Mouse (Mus musculus) heart, postnatal 25 days (tissue): ENCODE results near the gene Cntnap2. TPM values are rescaled to one million over a fixed set of nuclear protein-coding genes. Genes with fewer than 3 reads are reported as not detected.
"Not testable (repeated sequence)": the region's sequence is repeated elsewhere in the genome, so short reads cannot be mapped to it uniquely, and the experiment has no call there.

ENCODE experiments used
- DNase-seq: peaks from one replicate; pipeline ENCODE4 v3.0.0; 2022; ENCODE audit warnings: low spot score
- intact Hi-C: fragments of 180-260 bp; cut with DNase I; formaldehyde crosslinking; loops from one replicate; pipeline ENCODE4 v1.15.1; 2025
- total RNA-seq, 2 experiments: library from RNA; stranded (reverse); gene quantifications; 2 replicates each; pipeline ENCODE4 v1.2.3; 2021

Gene Cntnap2
- total RNA-seq, 2 experiments from 2014 or later, result not detected

GRCm38 (mm10) chr6:47269455-47269854, 2210.3 kb downstream of the Cntnap2 start:
- intact Hi-C loops, result no loop called here
- no peak for DNase-seq

- no peak for DNase-seq
- intact Hi-C loops, result no loop called here
Measured at GRCm38 (mm10) chr6:47271576-47271975, 2212.4 kb downstream of the Cntnap2 start.

GRCm38 (mm10) chr6:47272606-47273575, 2213.7 kb downstream of the Cntnap2 start:
- intact Hi-C loops, result no loop called here

GRCm38 (mm10) chr6:47275065-47275464, 2215.9 kb downstream of the Cntnap2 start:
- DNase-seq, result no peak
- intact Hi-C loops, result no loop called here

More at GRCm38 (mm10) chr6:47272606-47273575, 2213.7 kb downstream of the Cntnap2 start:
- DNase-seq, result no peak

- intact Hi-C loops, result no loop called here
- no peak for DNase-seq
Measured at GRCm38 (mm10) chr6:47279183-47279582, 2220.0 kb downstream of the Cntnap2 start.

- intact Hi-C loops, result no loop called here
- no peak for DNase-seq
Measured at GRCm38 (mm10) chr6:47281584-47281983, 2222.4 kb downstream of the Cntnap2 start.

- no peak for DNase-seq
- intact Hi-C loops, result no loop called here
Measured at GRCm38 (mm10) chr6:47284794-47285193, 2225.6 kb downstream of the Cntnap2 start.

GRCm38 (mm10) chr6:47285742-47286141, 2226.6 kb downstream of the Cntnap2 start:
- intact Hi-C loops, result no loop called here
- DNase-seq, result no peak

GRCm38 (mm10) chr6:47286247-47286967, 2227.2 kb downstream of the Cntnap2 start:
- intact Hi-C loops, DNase-seq: not testable (repeated sequence)

GRCm38 (mm10) chr6:47287722-47288121, 2228.6 kb downstream of the Cntnap2 start:
- no peak for DNase-seq
- intact Hi-C loops, result no loop called here

- no peak for DNase-seq
- intact Hi-C loops, result no loop called here
Measured at GRCm38 (mm10) chr6:47291973-47292372, 2232.8 kb downstream of the Cntnap2 start.

GRCm38 (mm10) chr6:47292437-47292836, 2233.3 kb downstream of the Cntnap2 start:
- no peak for DNase-seq
- intact Hi-C loops, result no loop called here

GRCm38 (mm10) chr6:47294433-47294832, 2235.3 kb downstream of the Cntnap2 start:
- DNase-seq, result no peak
- intact Hi-C loops, result no loop called here

- intact Hi-C loops, result no loop called here
- DNase-seq, result no peak
Measured at GRCm38 (mm10) chr6:47304848-47305490, 2245.8 kb downstream of the Cntnap2 start.

GRCm38 (mm10) chr6:47306065-47306798, 2247.1 kb downstream of the Cntnap2 start:
- DNase-seq, result no peak
- intact Hi-C loops, result no loop called here

- no peak for DNase-seq
Measured at GRCm38 (mm10) chr6:47306954-47307353, 2247.8 kb downstream of the Cntnap2 start.

GRCm38 (mm10) chr6:47314507-47315334, 2255.6 kb downstream of the Cntnap2 start:
- intact Hi-C loops, result loop anchor here (5.0 kb wide), 1 partner anchor 318 kb away; no protein-coding TSS in a partner anchor
- no peak for DNase-seq

More at GRCm38 (mm10) chr6:47306954-47307353, 2247.8 kb downstream of the Cntnap2 start:
- intact Hi-C loops, result no loop called here

- DNase-seq, result no peak
- intact Hi-C loops, result no loop called here
Measured at GRCm38 (mm10) chr6:47315454-47315853, 2256.3 kb downstream of the Cntnap2 start.

- intact Hi-C loops, result no loop called here
Measured at GRCm38 (mm10) chr6:47317253-47317652, 2258.1 kb downstream of the Cntnap2 start.

More at GRCm38 (mm10) chr6:47317253-47317652, 2258.1 kb downstream of the Cntnap2 start:
- DNase-seq, result no peak
